Mouse (Mus musculus) spleen, postnatal 14 days (tissue): ENCODE results near the gene Defb22.

Source experiments
- DNase-seq, 2 experiments: peaks; one replicate each; pipeline ENCODE4 v3.0.0; 2021 to 2022; ENCODE audit warnings: low spot score in 2 of 2

The Defb22 gene

GRCm38 (mm10) chr2:152439833-152440232 lies 50.1 kb downstream of the Defb22 start:
- no peak for DNase-seq

GRCm38 (mm10) chr2:152438963-152439362 lies 51.0 kb downstream of the Defb22 start:
- DNase-seq = no peak

- DNase-seq = peak; percentile 57 to 74
These were observed 52.7 kb downstream of the Defb22 start for GRCm38 (mm10) chr2:152436983-152437860.

DNA sequence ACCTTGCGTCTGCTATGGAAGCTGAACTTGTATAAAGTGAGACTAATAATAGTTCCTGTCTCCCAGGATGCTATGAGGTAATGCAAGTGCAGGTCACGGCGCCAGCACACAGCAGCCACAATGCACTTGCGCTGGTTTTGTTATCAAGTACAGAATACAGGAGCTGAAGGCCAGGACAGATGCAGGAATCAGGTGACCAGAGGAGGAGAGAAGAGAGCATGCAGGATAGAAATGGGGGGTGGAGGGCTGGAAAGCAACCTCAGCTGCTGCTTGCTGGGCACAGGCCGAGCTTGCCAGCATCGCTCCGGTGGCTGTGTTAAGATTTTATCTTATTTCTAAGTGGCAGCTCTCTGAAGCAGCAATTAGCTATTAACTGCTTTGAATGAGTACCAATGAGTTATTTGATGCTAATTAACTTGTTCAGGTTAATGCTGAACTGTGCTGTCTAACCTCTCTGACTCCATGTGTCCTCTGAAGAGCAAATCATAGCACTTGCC lies 53.5 kb downstream of the Defb22 start:
- no peak for DNase-seq
